Mouse (Mus musculus) limb, embryonic 10.5 days (tissue): ENCODE data around the gene Acoxl. TPM values are rescaled to one million over a fixed set of nuclear protein-coding genes. Genes with fewer than 3 reads are reported as not detected.

Source experiments
- DNase-seq: peaks from one replicate; pipeline ENCODE4 v3.0.0-alpha.2; 2017; ENCODE audit warnings: low spot score
- H3K27ac ChIP-seq: fragments of 300-500 bp; sonication (generic); 2 replicates; pipeline ENCODE4 v1.5.1; 2016; ENCODE audit warnings: mild to moderate bottlenecking
- H3K27me3 ChIP-seq: fragments of 300-500 bp; sonication (generic); 2 replicates; pipeline ENCODE4 v1.6.1; 2016; ENCODE audit warnings: low read depth, mild to moderate bottlenecking; ENCODE audit not compliant: poor library complexity, severe bottlenecking
- H3K36me3 ChIP-seq: fragments of 300-500 bp; sonication (generic); 2 replicates; pipeline ENCODE4 v1.6.1; 2016; ENCODE audit warnings: mild to moderate bottlenecking, moderate library complexity
- H3K4me1 ChIP-seq: fragments of 300-500 bp; sonication (generic); 2 replicates; pipeline ENCODE4 v1.6.1; 2016
- H3K4me3 ChIP-seq: fragments of 300-500 bp; sonication (generic); 2 replicates; pipeline ENCODE4 v1.5.1; 2016; ENCODE audit warnings: mild to moderate bottlenecking, moderate library complexity
- H3K9me3 ChIP-seq: fragments of 300-500 bp; sonication (generic); replicated peaks from 2 replicates; pipeline ENCODE4 v1.6.1; 2016; ENCODE audit warnings: mild to moderate bottlenecking
- WGBS: fragments of 180-500 bp; shearing (Covaris S2); methylation state at CpG from one replicate; pipeline ENCODE4 v1.1.7; 2016; 5-methylcytosine and 5-hydroxymethylcytosine counted together
- polyA plus RNA-seq: library from polyadenylated mRNA; unstranded; fragments of >200 nt; fragmentation: Nextera tagmentation; extraction: Ambion mirVana; gene quantifications from 2 replicates; pipeline ENCODE4 v1.2.1, GENCODE M21; 2016

The Acoxl gene
- polyA plus RNA-seq, 1 experiment from 2014 or later = 0.20 TPM

DNA sequence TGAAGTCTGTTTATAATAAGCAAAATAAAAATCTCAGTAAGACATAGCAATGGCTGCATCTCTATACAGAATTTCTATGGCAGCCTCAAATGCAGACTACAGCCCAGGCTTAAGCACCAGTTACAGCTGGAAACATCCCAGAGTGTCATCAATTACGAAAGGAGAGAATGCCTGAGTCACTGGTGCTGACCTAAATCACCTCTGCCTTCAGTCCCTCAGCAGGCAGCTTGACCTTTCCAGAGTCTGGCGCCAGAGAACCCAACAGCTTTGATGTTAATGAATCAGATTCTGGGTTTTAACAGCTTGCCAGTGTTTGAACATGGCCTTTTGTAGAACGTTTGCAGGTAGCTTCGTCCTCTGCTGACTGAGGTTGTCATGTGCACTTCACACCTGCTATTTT, 193.4 kb downstream of the Acoxl start:
- Histone ChIP-seq H3K9me3 (no peaks in the 10 kb centered on the region), H3K4me3 (no peak overlapping the region), H3K4me1 (peaks cover 36% of the 10 kb centered on the region), H3K27ac (no peak overlapping the region), H3K27me3 (no peaks in the 10 kb centered on the region), H3K36me3 (no peaks in the 10 kb centered on the region)
- DNase-seq = no peak
- WGBS = 5% methylated on average over 4 of the region's 4 CpGs

DNA sequence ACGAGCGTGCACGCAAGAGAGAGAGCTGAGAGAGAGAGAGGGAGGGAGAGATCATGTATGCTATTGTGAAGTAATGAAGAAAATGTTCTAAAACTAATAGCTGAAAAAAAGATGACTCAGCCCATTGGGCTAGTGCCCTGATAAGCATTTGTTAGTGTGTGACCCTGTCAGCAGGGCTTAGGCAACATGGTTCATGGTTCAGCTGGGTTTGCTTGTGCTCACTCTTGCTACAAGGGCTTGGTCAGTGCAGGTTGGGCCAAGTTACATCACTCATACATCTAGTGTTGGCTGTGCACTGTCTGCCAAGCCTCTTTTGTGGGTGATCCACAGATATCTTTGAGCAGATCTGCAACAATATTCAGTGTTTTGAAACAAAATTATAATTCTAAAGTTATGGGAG, 194.8 kb downstream of the Acoxl start:
- 91% methylated on average over 3 of the region's 3 CpGs for WGBS
- H3K27me3 ChIP-seq = no peaks in the 10 kb centered on the region
- H3K9me3 ChIP-seq = no peaks in the 10 kb centered on the region

DNA sequence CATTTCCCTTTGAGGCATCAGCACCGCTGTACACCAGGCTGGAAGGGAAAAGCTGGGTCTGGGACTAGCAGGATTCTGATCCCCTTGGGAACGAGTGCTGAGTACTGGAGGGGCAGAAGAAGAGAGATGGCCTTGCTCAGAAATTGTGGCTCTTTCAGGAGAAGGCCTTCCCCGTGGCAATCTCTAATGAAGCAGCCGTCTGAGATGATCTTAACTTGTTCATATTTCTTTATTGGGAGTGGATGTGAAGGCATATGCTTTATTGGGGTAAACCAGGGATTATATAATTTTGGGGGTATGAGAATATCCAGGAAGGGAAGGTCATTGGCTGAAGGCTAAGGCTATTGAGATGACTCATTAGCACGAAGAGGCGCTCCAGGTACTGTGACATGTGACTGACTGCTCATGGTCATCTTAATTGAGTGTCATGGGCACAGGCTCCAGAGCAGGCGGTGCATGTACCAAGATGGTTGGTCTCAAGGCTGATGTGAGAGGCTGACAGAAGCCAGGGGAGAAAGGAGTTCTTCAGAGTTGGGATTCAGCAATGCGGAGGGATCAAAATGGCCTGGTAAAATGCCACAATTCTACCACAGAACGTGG, 195.5 kb downstream of the Acoxl start:
- 93% methylated on average over 9 of the region's 9 CpGs for WGBS

More for the DNA sequence above, 194.8 kb downstream of the Acoxl start:
- H3K27ac ChIP-seq = no peak overlapping the region
- H3K36me3 ChIP-seq = no peaks in the 10 kb centered on the region
- DNase-seq = no peak
- H3K4me1 ChIP-seq = peaks cover 30% of the 10 kb centered on the region
- no peak overlapping the region for H3K4me3 ChIP-seq

GRCm38 (mm10) chr2:128038259-128038890, 199.7 kb downstream of the Acoxl start:
- no peak for DNase-seq
- no peaks in the 10 kb centered on the region for H3K36me3 ChIP-seq
- no peak overlapping the region for H3K4me3 ChIP-seq
- no peaks in the 10 kb centered on the region for H3K27me3 ChIP-seq
- no peak overlapping the region for H3K27ac ChIP-seq
- H3K4me1 ChIP-seq = peaks cover 3% of the 10 kb centered on the region; the same call in 1 of the 2 replicates
- WGBS = 86% methylated on average over 5 of the region's 5 CpGs
- no peaks in the 10 kb centered on the region for H3K9me3 ChIP-seq

More for the DNA sequence above, 195.5 kb downstream of the Acoxl start:
- Histone ChIP-seq H3K27ac (no peak overlapping the region), H3K36me3 (no peaks in the 10 kb centered on the region), H3K4me1 (peaks cover 30% of the 10 kb centered on the region), H3K4me3 (no peak overlapping the region), H3K27me3 (no peaks in the 10 kb centered on the region), H3K9me3 (no peaks in the 10 kb centered on the region)
- no peak for DNase-seq

DNA sequence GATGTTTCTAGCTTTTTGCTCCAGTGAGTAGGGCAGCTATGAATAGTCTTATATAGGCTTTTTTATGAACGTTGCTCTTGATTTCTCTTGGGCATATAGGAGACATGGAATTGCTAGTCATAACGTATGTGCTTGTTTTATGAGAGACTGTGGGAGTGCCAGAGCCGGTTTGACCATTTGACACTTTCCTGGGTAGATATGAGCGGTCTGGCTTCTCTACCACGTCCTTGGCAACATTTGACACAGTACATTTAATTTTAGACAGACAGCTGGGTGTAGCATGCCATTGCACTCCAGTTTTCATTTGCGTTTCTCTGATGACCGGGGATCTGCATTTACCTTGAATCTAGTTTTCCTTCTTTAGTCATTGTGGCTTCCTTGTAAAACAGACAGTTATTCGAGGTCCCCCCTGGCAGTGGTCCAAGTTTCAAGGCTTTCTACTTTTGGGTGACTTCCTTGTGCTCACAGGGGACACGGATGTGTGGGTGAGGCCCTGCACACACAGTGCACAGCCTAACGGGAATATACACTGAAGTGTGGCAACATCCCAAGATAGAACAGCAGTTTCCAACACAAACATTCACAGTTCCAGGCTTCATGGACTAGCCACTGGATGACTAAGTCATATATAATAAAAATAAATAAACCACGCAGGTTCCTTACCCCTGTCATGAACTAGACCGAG, 202.5 kb downstream of the Acoxl start:
- WGBS = 86% methylated on average over 12 of the region's 12 CpGs
- no peak overlapping the region for H3K4me3 ChIP-seq
- no peaks in the 10 kb centered on the region for H3K27me3 ChIP-seq
- no peaks in the 10 kb centered on the region for H3K36me3 ChIP-seq
- no peak for DNase-seq
- no peak overlapping the region for H3K27ac ChIP-seq
- no peaks in the 10 kb centered on the region for H3K4me1 ChIP-seq
- H3K9me3 ChIP-seq = no peaks in the 10 kb centered on the region

DNA sequence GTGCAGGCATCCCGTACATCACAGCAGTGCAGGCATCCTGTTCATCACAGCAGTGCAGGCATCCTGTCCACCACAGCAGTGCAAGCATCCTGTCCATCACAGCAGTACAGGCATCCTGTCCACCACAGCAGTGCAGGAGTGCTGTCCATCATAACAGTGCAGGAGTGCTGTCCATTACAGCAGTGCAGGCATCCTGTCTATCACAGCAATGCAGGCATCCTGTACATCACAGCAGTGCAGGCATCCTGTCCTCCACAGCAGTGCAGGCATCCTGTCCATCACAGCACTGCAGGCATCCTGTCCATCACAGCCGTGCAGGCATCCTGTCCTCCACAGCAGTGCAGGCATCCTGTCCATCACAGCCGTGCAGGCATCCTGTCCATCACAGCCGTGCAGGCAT, 207.8 kb downstream of the Acoxl start:
- no peak for DNase-seq
- no peaks in the 10 kb centered on the region for H3K27me3 ChIP-seq
- H3K4me1 ChIP-seq = no peaks in the 10 kb centered on the region
- no peaks in the 10 kb centered on the region for H3K9me3 ChIP-seq
- H3K4me3 ChIP-seq = no peak overlapping the region
- no peak overlapping the region for H3K27ac ChIP-seq
- no peaks in the 10 kb centered on the region for H3K36me3 ChIP-seq
- 87% methylated on average over 4 of the region's 4 CpGs for WGBS

GRCm38 (mm10) chr2:128054905-128055304, 216.2 kb downstream of the Acoxl start:
- no peak overlapping the region for H3K4me3 ChIP-seq
- H3K9me3 ChIP-seq = no peaks in the 10 kb centered on the region
- 85% methylated on average over 4 of the region's 4 CpGs for WGBS
- no peaks in the 10 kb centered on the region for H3K36me3 ChIP-seq
- no peak overlapping the region for H3K27ac ChIP-seq
- H3K27me3 ChIP-seq = no peaks in the 10 kb centered on the region
- no peaks in the 10 kb centered on the region for H3K4me1 ChIP-seq
- DNase-seq = no peak

GRCm38 (mm10) chr2:128057872-128058271, 219.2 kb downstream of the Acoxl start:
- Histone ChIP-seq H3K9me3 (no peaks in the 10 kb centered on the region), H3K27ac (no peak overlapping the region), H3K27me3 (no peaks in the 10 kb centered on the region), H3K4me3 (no peak overlapping the region), H3K36me3 (no peaks in the 10 kb centered on the region), H3K4me1 (no peaks in the 10 kb centered on the region)
- 95% methylated on average over 5 of the region's 5 CpGs for WGBS
- no peak for DNase-seq

GRCm38 (mm10) chr2:128058627-128059026, 220.0 kb downstream of the Acoxl start:
- DNase-seq = no peak
- Histone ChIP-seq H3K9me3 (no peaks in the 10 kb centered on the region), H3K4me3 (no peak overlapping the region), H3K36me3 (no peaks in the 10 kb centered on the region), H3K4me1 (peaks cover 2% of the 10 kb centered on the region; the same call in 1 of the 2 replicates), H3K27ac (no peak overlapping the region), H3K27me3 (no peaks in the 10 kb centered on the region)
- 76% methylated on average over 1 of the region's 1 CpGs for WGBS

GRCm38 (mm10) chr2:128060213-128060612, 221.5 kb downstream of the Acoxl start:
- H3K27me3 ChIP-seq = no peaks in the 10 kb centered on the region
- no peaks in the 10 kb centered on the region for H3K9me3 ChIP-seq
- WGBS = 85% methylated on average over 6 of the region's 6 CpGs

DNA sequence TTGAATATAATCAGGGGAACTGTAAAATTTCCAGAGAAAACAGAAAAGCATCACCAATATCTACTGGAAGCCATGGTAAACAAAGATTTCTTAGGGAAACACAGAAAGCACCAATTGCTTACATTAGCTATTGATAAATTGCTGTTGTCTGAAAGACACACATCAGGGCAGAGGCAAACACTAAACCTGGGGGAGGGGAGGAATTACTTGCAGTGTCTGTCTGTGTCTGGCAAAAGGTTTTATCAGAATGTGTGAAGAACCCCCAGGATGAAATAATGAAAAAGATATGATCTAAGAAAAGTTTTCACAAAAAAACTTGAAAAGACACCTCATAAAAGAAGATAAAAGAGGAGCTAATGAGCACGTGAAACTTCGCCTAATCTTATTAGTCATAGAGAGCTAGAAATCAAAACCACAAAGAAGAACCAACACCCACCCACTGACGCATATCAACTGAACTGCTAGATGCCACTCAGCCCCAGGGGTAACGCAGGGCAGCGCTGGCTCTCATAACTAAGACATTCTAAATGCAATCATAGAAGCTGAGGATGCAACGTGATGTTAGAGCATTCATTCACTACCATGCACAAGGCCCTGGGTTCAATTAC, 222.1 kb downstream of the Acoxl start:
- no peak overlapping the region for H3K4me3 ChIP-seq
- H3K27ac ChIP-seq = no peak overlapping the region
- no peaks in the 10 kb centered on the region for H3K9me3 ChIP-seq
- H3K36me3 ChIP-seq = no peaks in the 10 kb centered on the region
- peaks cover 17% of the 10 kb centered on the region; the same call in 1 of the 2 replicates for H3K4me1 ChIP-seq
- DNase-seq = no peak
- 55% methylated on average over 6 of the region's 6 CpGs for WGBS
- no peaks in the 10 kb centered on the region for H3K27me3 ChIP-seq

More at GRCm38 (mm10) chr2:128060213-128060612, 221.5 kb downstream of the Acoxl start:
- Histone ChIP-seq H3K36me3 (no peaks in the 10 kb centered on the region), H3K4me1 (peaks cover 17% of the 10 kb centered on the region; the same call in 1 of the 2 replicates), H3K4me3 (no peak overlapping the region), H3K27ac (no peak overlapping the region)
- no peak for DNase-seq

DNA sequence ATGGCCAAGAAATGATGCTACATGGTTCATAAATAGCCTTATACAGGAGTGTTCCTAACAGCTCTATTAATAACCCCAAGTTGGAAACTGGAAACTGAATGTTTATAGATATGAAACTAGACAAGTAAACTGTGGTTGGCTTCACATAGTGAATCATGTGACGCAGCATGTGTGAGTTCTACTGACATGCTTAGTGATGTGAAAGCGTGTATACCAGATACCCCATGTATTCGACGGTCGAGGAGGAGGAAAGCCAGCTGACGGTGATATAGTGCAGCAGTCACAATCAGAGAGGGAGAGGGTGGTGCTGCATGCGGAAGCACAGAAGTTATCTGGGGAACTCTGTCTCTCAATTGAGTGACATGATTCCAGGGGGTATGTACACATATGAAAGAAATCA, 222.8 kb downstream of the Acoxl start:
- Histone ChIP-seq H3K36me3 (no peaks in the 10 kb centered on the region), H3K9me3 (no peaks in the 10 kb centered on the region), H3K27ac (no peak overlapping the region), H3K4me1 (peaks cover 17% of the 10 kb centered on the region; the same call in 1 of the 2 replicates), H3K27me3 (no peaks in the 10 kb centered on the region), H3K4me3 (no peak overlapping the region)
- WGBS = 88% methylated on average over 7 of the region's 7 CpGs
- no peak for DNase-seq

DNA sequence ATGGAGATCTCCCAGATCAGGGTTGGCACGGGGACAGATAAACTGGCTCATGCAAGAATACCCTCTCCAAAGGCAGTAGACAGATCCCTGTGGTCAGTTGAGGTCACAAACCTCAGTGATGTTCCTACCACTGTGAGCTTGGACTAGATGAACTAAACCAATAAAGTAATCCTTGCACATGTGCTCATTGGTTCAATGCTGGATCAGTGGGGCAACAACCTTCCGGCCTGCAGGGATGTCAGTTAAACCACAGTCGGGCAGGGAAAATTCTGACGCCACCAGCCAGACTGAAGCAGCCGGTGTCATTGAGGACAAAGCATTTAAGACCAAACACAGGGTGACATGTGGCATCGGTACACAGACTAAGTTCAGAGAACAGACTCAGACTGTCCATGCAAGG, 224.1 kb downstream of the Acoxl start:
- no peaks in the 10 kb centered on the region for H3K36me3 ChIP-seq
- H3K9me3 ChIP-seq = no peaks in the 10 kb centered on the region
- H3K4me1 ChIP-seq = peaks cover 17% of the 10 kb centered on the region; the same call in 1 of the 2 replicates
- DNase-seq = no peak
- H3K4me3 ChIP-seq = no peak overlapping the region
- H3K27me3 ChIP-seq = no peaks in the 10 kb centered on the region
- no peak overlapping the region for H3K27ac ChIP-seq
- WGBS = 94% methylated on average over 6 of the region's 6 CpGs
